Mouse (Mus musculus) E14TG2a.4 (cell line): ENCODE results near the gene Kcnk16.

Source experiments
- H3K27me3 ChIP-seq: 2 replicates; pipeline ENCODE4 v1.6.1; 2014; ENCODE audit warnings: low read length, control low read depth; ENCODE audit not compliant: insufficient read depth
- H3K36me3 ChIP-seq: 2 replicates; pipeline ENCODE4 v1.6.1; 2014; ENCODE audit warnings: low read length, control low read depth; ENCODE audit not compliant: insufficient read depth
- H3K4me1 ChIP-seq: replicated peaks from 2 replicates; pipeline ENCODE4 v1.6.1; 2014; ENCODE audit warnings: low read depth, low read length, control low read depth
- H3K4me3 ChIP-seq: replicated peaks from 2 replicates; pipeline ENCODE4 v1.5.1; 2014; ENCODE audit warnings: mild to moderate bottlenecking, low read length
- H3K9me3 ChIP-seq: 2 replicates; pipeline ENCODE4 v1.6.1; 2014; ENCODE audit warnings: low read length, control low read depth
- CTCF ChIP-seq: conservative IDR thresholded peaks from 2 replicates; pipeline ENCODE4 v1.5.1; 2014; ENCODE audit warnings: low read length
- NANOG ChIP-seq: IDR thresholded peaks from 2 replicates; pipeline ENCODE4 v1.6.1; 2014; ENCODE audit warnings: borderline replicate concordance, low read length, mixed read lengths
- POU5F1 ChIP-seq: IDR thresholded peaks from 2 replicates; pipeline ENCODE4 v1.6.1; 2014; ENCODE audit warnings: low read length, borderline replicate concordance

The Kcnk16 gene

DNA sequence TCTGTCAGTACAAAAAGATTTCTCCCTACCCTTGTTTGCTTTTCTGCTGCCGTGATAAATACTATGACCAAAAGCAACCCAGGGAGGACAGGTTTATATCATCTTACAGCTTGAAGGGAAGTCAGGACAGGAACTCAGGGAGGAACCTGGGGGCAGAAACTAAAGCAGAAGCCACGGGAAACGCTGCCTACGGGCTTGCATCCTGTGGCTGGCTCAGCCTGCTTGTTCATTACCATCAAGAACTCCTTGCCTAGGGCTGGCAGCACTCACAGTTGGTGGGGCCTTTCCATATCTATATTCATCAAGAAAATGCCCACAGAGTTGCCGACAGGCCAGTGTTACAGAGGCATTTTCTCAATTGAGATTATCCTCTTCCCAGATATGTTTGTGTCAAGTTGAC, 53.2 kb downstream of the Kcnk16 start:
- no peak for TF ChIP-seq POU5F1
- TF ChIP-seq CTCF, result no peak
- no peak for TF ChIP-seq NANOG
- Histone ChIP-seq H3K4me1 (peaks cover 87% of the 10 kb centered on the region), H3K36me3 (no peaks in the 10 kb centered on the region), H3K4me3 (peak overlapping the region; percentile 43), H3K27me3 (no peaks in the 10 kb centered on the region), H3K9me3 (no peaks in the 10 kb centered on the region)

DNA sequence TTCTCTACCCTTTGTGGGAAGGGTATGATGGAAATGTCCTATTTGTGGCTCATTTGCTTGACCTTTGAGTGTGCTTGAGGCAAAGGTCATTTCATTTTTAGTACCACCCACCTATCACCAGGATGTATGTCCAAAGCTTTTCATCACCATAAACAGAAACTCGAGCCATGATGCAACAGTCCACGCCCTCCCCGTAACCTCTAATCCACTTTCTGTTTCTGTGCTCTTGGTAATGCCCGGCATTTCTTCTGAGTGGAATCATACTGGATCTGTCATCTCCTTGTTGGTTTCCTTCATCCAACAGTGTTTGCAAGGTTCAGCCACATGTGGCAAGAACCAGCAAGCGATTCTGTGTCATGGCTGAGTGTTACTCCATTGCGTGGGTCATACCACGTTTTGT, 54.9 kb downstream of the Kcnk16 start:
- Histone ChIP-seq H3K4me3 (no peak overlapping the region), H3K9me3 (no peaks in the 10 kb centered on the region), H3K27me3 (no peaks in the 10 kb centered on the region), H3K4me1 (peaks cover 87% of the 10 kb centered on the region), H3K36me3 (no peaks in the 10 kb centered on the region)
- no peak for TF ChIP-seq POU5F1
- no peak for TF ChIP-seq NANOG
- TF ChIP-seq CTCF, result no peak

DNA sequence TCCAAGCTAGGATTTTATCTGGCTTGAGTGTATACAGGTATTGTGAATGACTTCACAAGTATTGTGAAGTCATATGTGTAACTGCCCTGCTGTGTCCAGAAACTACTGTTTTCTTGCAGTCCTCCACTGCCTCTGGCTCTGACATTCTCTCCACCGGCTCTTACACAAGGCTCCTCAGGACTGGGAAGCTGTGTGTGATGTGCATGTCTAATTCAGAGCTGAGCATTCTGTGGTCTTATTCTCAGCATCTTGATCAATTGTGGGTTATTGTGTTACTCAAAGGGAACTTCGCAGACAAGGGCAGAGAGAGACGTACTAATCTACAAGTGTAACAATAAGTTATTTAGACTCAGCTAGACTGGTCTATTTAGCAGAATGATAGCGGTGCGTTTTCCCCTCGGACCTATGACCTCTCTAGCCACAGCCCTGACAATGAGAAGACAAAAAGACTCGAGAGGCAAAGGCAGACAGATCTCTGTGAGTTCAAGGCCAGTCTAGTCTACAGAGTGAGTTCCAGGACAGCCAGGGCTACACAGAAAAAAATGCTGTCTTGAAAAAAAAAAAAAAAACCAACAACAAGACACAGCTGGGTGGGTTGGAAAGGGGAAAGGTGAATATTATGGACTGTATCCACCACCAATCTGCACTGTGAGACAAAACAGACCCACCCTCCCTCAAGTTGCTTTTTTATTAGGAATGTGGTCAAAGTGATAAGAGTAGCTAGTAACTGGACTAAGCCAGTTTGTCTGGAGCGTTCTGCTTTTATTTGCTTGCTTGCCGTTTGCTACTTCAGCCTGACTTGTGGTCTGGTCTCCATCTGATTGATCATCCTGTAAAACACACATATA, 57.0 kb downstream of the Kcnk16 start:
- H3K36me3 ChIP-seq, result no peaks in the 10 kb centered on the region
- TF ChIP-seq NANOG, result no peak
- TF ChIP-seq POU5F1, result no peak
- no peak for TF ChIP-seq CTCF
- H3K4me3 ChIP-seq, result no peak overlapping the region
- no peaks in the 10 kb centered on the region for H3K9me3 ChIP-seq
- H3K4me1 ChIP-seq, result peaks cover 90% of the 10 kb centered on the region
- no peaks in the 10 kb centered on the region for H3K27me3 ChIP-seq
